Mouse (Mus musculus): ENCODE data around the gene Wdr64.

DNA sequence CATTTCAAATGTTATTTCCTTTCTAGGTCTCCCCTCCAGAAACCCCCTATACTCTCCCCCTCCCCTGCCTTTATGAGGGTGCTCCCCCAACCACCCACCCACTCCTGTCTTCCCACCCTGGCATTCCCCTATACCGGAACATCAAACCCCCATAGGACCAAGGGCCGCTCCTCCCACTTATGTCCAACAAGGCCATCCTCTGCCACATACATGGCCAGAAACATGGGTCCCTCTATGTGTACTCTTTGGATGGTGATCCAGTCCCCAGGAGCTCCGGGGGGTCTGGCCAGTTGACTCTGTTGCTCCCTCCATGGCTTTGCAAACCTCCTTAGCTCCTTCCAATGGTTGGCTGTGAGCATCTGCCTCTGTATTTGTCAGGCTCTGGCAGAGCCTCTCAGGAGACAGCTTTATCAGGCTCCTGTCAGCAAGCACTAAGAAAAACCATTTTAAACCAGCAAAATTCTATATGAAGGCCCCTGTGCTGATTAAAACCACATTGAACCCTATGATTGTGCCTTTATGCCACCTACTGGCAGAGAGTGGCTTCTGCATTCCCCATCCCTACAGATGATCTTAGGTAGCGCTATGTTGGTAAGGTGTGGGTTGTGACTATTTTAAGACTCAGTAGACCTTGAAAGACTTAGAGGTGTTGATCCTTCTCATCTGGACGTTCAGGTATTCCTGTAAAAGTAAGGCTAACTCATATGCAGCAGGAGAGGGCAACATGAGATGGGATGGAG lies 29.6 kb upstream of the Wdr64 start:
- TF ChIP-seq CTCF (IDR thresholded peaks at IDR 0.05; ENCODE audit: low read depth, low read length) (no peak), TAL1 (conservative IDR thresholded peaks at IDR 0.05; ENCODE audit: low read depth, low read length) (no peak), GATA1 (IDR thresholded peaks at IDR 0.05; ENCODE audit: borderline replicate concordance, low read length) (no peak), GATA2 (IDR thresholded peaks at IDR 0.05; ENCODE audit: borderline replicate concordance, low read depth, low read length) (no peak), POLR2AphosphoS5 (IDR thresholded peaks at IDR 0.05; ENCODE audit: insufficient replicate concordance, low read depth, low read length) (no peak)

Measured in G1E (cell line).